Mouse (Mus musculus): ENCODE measurements around the gene Srgap3. TPM values are rescaled to one million over a fixed set of nuclear protein-coding genes. Genes with fewer than 3 reads are reported as not detected.

Srgap3 gene
- total RNA-seq, 1 experiment = 3.3 TPM

- Histone ChIP-seq H3K9ac (ENCODE audit: insufficient read depth, low read depth, low read length, poor library complexity, severe bottlenecking) (no peak overlapping the region), H3K27ac (ENCODE audit: insufficient read depth, low read depth, low read length, poor library complexity, severe bottlenecking) (no peak overlapping the region), H3K36me3 (ENCODE audit: control insufficient read depth, insufficient read depth, low read length, poor library complexity, severe bottlenecking) (no peaks in the 10 kb centered on the region), H3K9me3 (ENCODE audit: control insufficient read depth, insufficient read depth, low read depth, low read length) (no peaks in the 10 kb centered on the region), H3K4me3 (ENCODE audit: insufficient read depth in 1 of 2, low read depth in 1 of 2, low read length in 2 of 2, poor library complexity in 1 of 2, severe bottlenecking in 1 of 2) (no peak overlapping the region), H3K4me1 (ENCODE audit: control insufficient read depth in 2 of 2, insufficient read depth in 2 of 2, low read length in 2 of 2, poor library complexity in 1 of 2) (peaks cover 0 to 6% of the 10 kb centered on the region in 2 experiments; a peak in 2 of 4 replicates)
- peak; percentile 56 for DNase-seq (ENCODE audit: low read depth, low spot score)
- in situ Hi-C loops (cut with MboI; ENCODE audit: low sequenced_read_pairs in 2 of 2, unreplicated experiment in 2 of 2) = no loop called here
- no peak for TF ChIP-seq ZNF384 (IDR thresholded peaks at IDR 0.05; ENCODE audit: low read depth, low read length)
- TF ChIP-seq MAFK (IDR thresholded peaks at IDR 0.05; ENCODE audit: insufficient read depth, low read depth, low read length) = no peak
- no peak for TF ChIP-seq ZC3H11A (IDR thresholded peaks at IDR 0.05; ENCODE audit: borderline replicate concordance, low read depth, low read length)
- TF ChIP-seq HCFC1 (IDR thresholded peaks at IDR 0.05; ENCODE audit: borderline replicate concordance, insufficient read depth, low read length) = no peak
- TF ChIP-seq CHD2 (IDR thresholded peaks at IDR 0.05; ENCODE audit: low read depth, low read length) = no peak
Observed at GRCm38 (mm10) chr6:112982241-112982640, 35.2 kb upstream of the Srgap3 start.

- Histone ChIP-seq H3K9me3 (ENCODE audit: control insufficient read depth, insufficient read depth, low read depth, low read length) (no peaks in the 10 kb centered on the region), H3K36me3 (ENCODE audit: control insufficient read depth, insufficient read depth, low read length, poor library complexity, severe bottlenecking) (no peaks in the 10 kb centered on the region), H3K4me1 (ENCODE audit: control insufficient read depth in 2 of 2, insufficient read depth in 2 of 2, low read length in 2 of 2, poor library complexity in 1 of 2) (peaks cover 0 to 8% of the 10 kb centered on the region in 2 experiments; a peak in 2 of 4 replicates), H3K9ac (ENCODE audit: insufficient read depth, low read depth, low read length, poor library complexity, severe bottlenecking) (no peak overlapping the region), H3K4me3 (ENCODE audit: insufficient read depth in 1 of 2, low read depth in 1 of 2, low read length in 2 of 2, poor library complexity in 1 of 2, severe bottlenecking in 1 of 2) (no peak overlapping the region), H3K27ac (ENCODE audit: insufficient read depth, low read depth, low read length, poor library complexity, severe bottlenecking) (no peak overlapping the region)
- DNase-seq (ENCODE audit: low read depth, low spot score) = no peak
- in situ Hi-C loops (cut with MboI; ENCODE audit: low sequenced_read_pairs in 2 of 2, unreplicated experiment in 2 of 2) = no loop called here
- TF ChIP-seq MAFK (IDR thresholded peaks at IDR 0.05; ENCODE audit: insufficient read depth, low read depth, low read length) (no peak), ZNF384 (IDR thresholded peaks at IDR 0.05; ENCODE audit: low read depth, low read length) (no peak), HCFC1 (IDR thresholded peaks at IDR 0.05; ENCODE audit: borderline replicate concordance, insufficient read depth, low read length) (no peak), CHD2 (IDR thresholded peaks at IDR 0.05; ENCODE audit: low read depth, low read length) (no peak), ZC3H11A (IDR thresholded peaks at IDR 0.05; ENCODE audit: borderline replicate concordance, low read depth, low read length) (no peak)
Observed at GRCm38 (mm10) chr6:112978947-112979346, 31.9 kb upstream of the Srgap3 start.

- H3K4me1 ChIP-seq (ENCODE audit: control insufficient read depth in 2 of 2, insufficient read depth in 2 of 2, low read length in 2 of 2, poor library complexity in 1 of 2) = peaks cover 0 to 17% of the 10 kb centered on the region in 2 experiments; a peak in 2 of 4 replicates
- in situ Hi-C loops (cut with MboI; ENCODE audit: low sequenced_read_pairs in 2 of 2, unreplicated experiment in 2 of 2) = no loop called here
Observed at GRCm38 (mm10) chr6:112977246-112977645, 30.2 kb upstream of the Srgap3 start.

GRCm38 (mm10) chr6:112976541-112976940 lies 29.5 kb upstream of the Srgap3 start:
- no peak overlapping the region for H3K27ac ChIP-seq (ENCODE audit: insufficient read depth, low read depth, low read length, poor library complexity, severe bottlenecking)
- in situ Hi-C loops (cut with MboI; ENCODE audit: low sequenced_read_pairs in 2 of 2, unreplicated experiment in 2 of 2) = no loop called here

More at GRCm38 (mm10) chr6:112977246-112977645, 30.2 kb upstream of the Srgap3 start:
- H3K9ac ChIP-seq (ENCODE audit: insufficient read depth, low read depth, low read length, poor library complexity, severe bottlenecking) = no peak overlapping the region
- TF ChIP-seq ZNF384 (IDR thresholded peaks at IDR 0.05; ENCODE audit: low read depth, low read length) (no peak), ZC3H11A (IDR thresholded peaks at IDR 0.05; ENCODE audit: borderline replicate concordance, low read depth, low read length) (no peak), HCFC1 (IDR thresholded peaks at IDR 0.05; ENCODE audit: borderline replicate concordance, insufficient read depth, low read length) (no peak), MAFK (IDR thresholded peaks at IDR 0.05; ENCODE audit: insufficient read depth, low read depth, low read length) (no peak), CHD2 (IDR thresholded peaks at IDR 0.05; ENCODE audit: low read depth, low read length) (no peak)
- no peaks in the 10 kb centered on the region for H3K9me3 ChIP-seq (ENCODE audit: control insufficient read depth, insufficient read depth, low read depth, low read length)
- no peak overlapping the region for H3K4me3 ChIP-seq (ENCODE audit: insufficient read depth in 1 of 2, low read depth in 1 of 2, low read length in 2 of 2, poor library complexity in 1 of 2, severe bottlenecking in 1 of 2)
- no peak overlapping the region for H3K27ac ChIP-seq (ENCODE audit: insufficient read depth, low read depth, low read length, poor library complexity, severe bottlenecking)
- DNase-seq (ENCODE audit: low read depth, low spot score) = no peak
- no peaks in the 10 kb centered on the region for H3K36me3 ChIP-seq (ENCODE audit: control insufficient read depth, insufficient read depth, low read length, poor library complexity, severe bottlenecking)

More at GRCm38 (mm10) chr6:112976541-112976940, 29.5 kb upstream of the Srgap3 start:
- Histone ChIP-seq H3K4me1 (ENCODE audit: control insufficient read depth in 2 of 2, insufficient read depth in 2 of 2, low read length in 2 of 2, poor library complexity in 1 of 2) (peaks cover 0 to 15% of the 10 kb centered on the region in 2 experiments; a peak in 2 of 4 replicates), H3K9ac (ENCODE audit: insufficient read depth, low read depth, low read length, poor library complexity, severe bottlenecking) (no peak overlapping the region), H3K4me3 (ENCODE audit: insufficient read depth in 1 of 2, low read depth in 1 of 2, low read length in 2 of 2, poor library complexity in 1 of 2, severe bottlenecking in 1 of 2) (no peak overlapping the region), H3K36me3 (ENCODE audit: control insufficient read depth, insufficient read depth, low read length, poor library complexity, severe bottlenecking) (no peaks in the 10 kb centered on the region), H3K9me3 (ENCODE audit: control insufficient read depth, insufficient read depth, low read depth, low read length) (no peaks in the 10 kb centered on the region)
- DNase-seq (ENCODE audit: low read depth, low spot score) = no peak
- no peak for TF ChIP-seq ZNF384 (IDR thresholded peaks at IDR 0.05; ENCODE audit: low read depth, low read length)
- no peak for TF ChIP-seq MAFK (IDR thresholded peaks at IDR 0.05; ENCODE audit: insufficient read depth, low read depth, low read length)
- TF ChIP-seq CHD2 (IDR thresholded peaks at IDR 0.05; ENCODE audit: low read depth, low read length) = no peak
- no peak for TF ChIP-seq ZC3H11A (IDR thresholded peaks at IDR 0.05; ENCODE audit: borderline replicate concordance, low read depth, low read length)
- TF ChIP-seq HCFC1 (IDR thresholded peaks at IDR 0.05; ENCODE audit: borderline replicate concordance, insufficient read depth, low read length) = no peak
